Mouse (Mus musculus): ENCODE results near the gene Vps37c. TPM values are rescaled to one million over a fixed set of nuclear protein-coding genes. Genes with fewer than 3 reads are reported as not detected.

Vps37c gene
- polyA plus RNA-seq, 1 experiment from 2014 or later = 32.5 TPM

- Histone ChIP-seq H3K9ac (no peak overlapping the region), H3K4me3 (replicated peaks) (no peak overlapping the region), H3K27me3 (no peaks in the 10 kb centered on the region), H3K27ac (no peak overlapping the region), H3K4me2 (no peak overlapping the region), H3K9me3 (no peaks in the 10 kb centered on the region), H3K4me1 (no peaks in the 10 kb centered on the region), H3K36me3 (replicated peaks) (no peaks in the 10 kb centered on the region)
- WGBS = 92% methylated on average over 7 of the region's 7 CpGs
- no peak for ATAC-seq (ENCODE audit: low FRiP score)
Measured at GRCm38 (mm10) chr19:10735861-10736260, 47.3 kb downstream of the Vps37c start.

GRCm38 (mm10) chr19:10738038-10738437 lies 49.5 kb downstream of the Vps37c start:
- Histone ChIP-seq H3K4me3 (replicated peaks) (no peak overlapping the region), H3K36me3 (replicated peaks) (no peaks in the 10 kb centered on the region), H3K27me3 (no peaks in the 10 kb centered on the region), H3K9me3 (no peaks in the 10 kb centered on the region), H3K9ac (no peak overlapping the region), H3K4me2 (no peak overlapping the region), H3K4me1 (no peaks in the 10 kb centered on the region), H3K27ac (no peak overlapping the region)
- ATAC-seq (ENCODE audit: low FRiP score) = no peak
- WGBS = 92% methylated on average over 6 of the region's 6 CpGs

GRCm38 (mm10) chr19:10738811-10739210 lies 50.3 kb downstream of the Vps37c start, which contains the start of gene Cd5:
TSS of gene Cd5 (minus strand) at chr19:10739002.
- 79% methylated on average over 4 of the region's 4 CpGs for WGBS
- Histone ChIP-seq H3K4me3 (replicated peaks) (no peak within 1 kb of the TSS), H3K9me3 (no peaks in the 10 kb centered on the region), H3K4me2 (no peak within 1 kb of the TSS), H3K9ac (no peak within 1 kb of the TSS), H3K27ac (no peak within 1 kb of the TSS), H3K4me1 (no peaks in the 10 kb centered on the region), H3K36me3 (replicated peaks) (no peaks in the 10 kb centered on the region), H3K27me3 (no peaks in the 10 kb centered on the region)
- ATAC-seq (ENCODE audit: low FRiP score) = no peak

GRCm38 (mm10) chr19:10739916-10740315 lies 51.4 kb downstream of the Vps37c start:
- Histone ChIP-seq H3K4me2 (no peak overlapping the region), H3K27ac (no peak overlapping the region), H3K4me1 (no peaks in the 10 kb centered on the region), H3K9ac (no peak overlapping the region), H3K36me3 (replicated peaks) (no peaks in the 10 kb centered on the region), H3K9me3 (no peaks in the 10 kb centered on the region), H3K27me3 (no peaks in the 10 kb centered on the region), H3K4me3 (replicated peaks) (no peak overlapping the region)
- WGBS = 94% methylated on average over 4 of the region's 4 CpGs
- ATAC-seq (ENCODE audit: low FRiP score) = no peak

- no peak for ATAC-seq (ENCODE audit: low FRiP score)
- H3K27me3 ChIP-seq = no peaks in the 10 kb centered on the region
- no peak overlapping the region for H3K27ac ChIP-seq
- H3K36me3 ChIP-seq (replicated peaks) = no peaks in the 10 kb centered on the region
- H3K4me3 ChIP-seq (replicated peaks) = no peak overlapping the region
- 50% methylated on average over 11 of the region's 11 CpGs for WGBS
- H3K9me3 ChIP-seq = no peaks in the 10 kb centered on the region
- H3K4me1 ChIP-seq = no peaks in the 10 kb centered on the region
- H3K4me2 ChIP-seq = no peak overlapping the region
- H3K9ac ChIP-seq = no peak overlapping the region
Measured at GRCm38 (mm10) chr19:10740641-10741440, 52.3 kb downstream of the Vps37c start.

GRCm38 (mm10) chr19:10742145-10742544 lies 53.6 kb downstream of the Vps37c start:
- Histone ChIP-seq H3K27ac (no peak overlapping the region), H3K4me1 (no peaks in the 10 kb centered on the region), H3K4me2 (no peak overlapping the region), H3K4me3 (replicated peaks) (no peak overlapping the region), H3K9me3 (no peaks in the 10 kb centered on the region), H3K27me3 (no peaks in the 10 kb centered on the region), H3K9ac (no peak overlapping the region), H3K36me3 (replicated peaks) (no peaks in the 10 kb centered on the region)
- WGBS = 90% methylated on average over 6 of the region's 6 CpGs
- no peak for ATAC-seq (ENCODE audit: low FRiP score)

GRCm38 (mm10) chr19:10742565-10742964 lies 54.0 kb downstream of the Vps37c start:
- H3K9ac ChIP-seq = no peak overlapping the region
- no peaks in the 10 kb centered on the region for H3K27me3 ChIP-seq
- H3K4me1 ChIP-seq = no peaks in the 10 kb centered on the region
- WGBS = 95% methylated on average over 3 of the region's 3 CpGs
- no peak for ATAC-seq (ENCODE audit: low FRiP score)
- H3K36me3 ChIP-seq (replicated peaks) = no peaks in the 10 kb centered on the region
- no peak overlapping the region for H3K4me2 ChIP-seq
- H3K9me3 ChIP-seq = no peaks in the 10 kb centered on the region
- H3K4me3 ChIP-seq (replicated peaks) = no peak overlapping the region
- H3K27ac ChIP-seq = no peak overlapping the region

- H3K9me3 ChIP-seq = no peaks in the 10 kb centered on the region
- no peak overlapping the region for H3K27ac ChIP-seq
- WGBS = 87% methylated on average over 7 of the region's 7 CpGs
- no peak overlapping the region for H3K4me2 ChIP-seq
- H3K4me3 ChIP-seq (replicated peaks) = no peak overlapping the region
- no peak for ATAC-seq (ENCODE audit: low FRiP score)
- peaks cover 6% of the 10 kb centered on the region; the same call in 1 of the 2 replicates for H3K4me1 ChIP-seq
- no peaks in the 10 kb centered on the region; the same call in 1 of the 2 replicates for H3K27me3 ChIP-seq
- no peak overlapping the region for H3K9ac ChIP-seq
- H3K36me3 ChIP-seq (replicated peaks) = no peaks in the 10 kb centered on the region
Measured at GRCm38 (mm10) chr19:10747182-10747581, 58.6 kb downstream of the Vps37c start.

- Histone ChIP-seq H3K4me3 (replicated peaks) (no peak overlapping the region), H3K4me1 (peaks cover 6% of the 10 kb centered on the region; the same call in 1 of the 2 replicates), H3K9me3 (no peaks in the 10 kb centered on the region), H3K27ac (no peak overlapping the region), H3K27me3 (no peaks in the 10 kb centered on the region; the same call in 1 of the 2 replicates), H3K36me3 (replicated peaks) (no peaks in the 10 kb centered on the region), H3K4me2 (no peak overlapping the region), H3K9ac (no peak overlapping the region)
- 89% methylated on average over 6 of the region's 6 CpGs for WGBS
- no peak for ATAC-seq (ENCODE audit: low FRiP score)
Measured at GRCm38 (mm10) chr19:10747718-10748117, 59.2 kb downstream of the Vps37c start.

GRCm38 (mm10) chr19:10748401-10749102 lies 60.0 kb downstream of the Vps37c start:
- no peak overlapping the region for H3K4me2 ChIP-seq
- no peak overlapping the region for H3K27ac ChIP-seq
- no peaks in the 10 kb centered on the region for H3K36me3 ChIP-seq (replicated peaks)
- 60% methylated on average over 11 of the region's 11 CpGs for WGBS
- no peaks in the 10 kb centered on the region; the same call in 1 of the 2 replicates for H3K27me3 ChIP-seq
- H3K4me1 ChIP-seq = peaks cover 6% of the 10 kb centered on the region; the same call in 1 of the 2 replicates
- ATAC-seq (ENCODE audit: low FRiP score) = no peak
- no peak overlapping the region for H3K4me3 ChIP-seq (replicated peaks)
- no peaks in the 10 kb centered on the region for H3K9me3 ChIP-seq
- no peak overlapping the region for H3K9ac ChIP-seq

GRCm38 (mm10) chr19:10749295-10749694 lies 60.8 kb downstream of the Vps37c start:
- Histone ChIP-seq H3K9ac (no peak overlapping the region), H3K4me3 (replicated peaks) (no peak overlapping the region), H3K27ac (no peak overlapping the region), H3K36me3 (replicated peaks) (no peaks in the 10 kb centered on the region), H3K4me1 (peaks cover 6% of the 10 kb centered on the region; the same call in 1 of the 2 replicates), H3K27me3 (no peaks in the 10 kb centered on the region; the same call in 1 of the 2 replicates), H3K4me2 (no peak overlapping the region), H3K9me3 (no peaks in the 10 kb centered on the region)
- no peak for ATAC-seq (ENCODE audit: low FRiP score)
- 87% methylated on average over 6 of the region's 6 CpGs for WGBS

- no peak for ATAC-seq (ENCODE audit: low FRiP score)
- Histone ChIP-seq H3K9ac (no peak overlapping the region), H3K36me3 (replicated peaks) (no peaks in the 10 kb centered on the region), H3K27me3 (no peaks in the 10 kb centered on the region; the same call in 1 of the 2 replicates), H3K4me3 (replicated peaks) (no peak overlapping the region), H3K9me3 (no peaks in the 10 kb centered on the region), H3K27ac (no peak overlapping the region), H3K4me1 (peaks cover 6% of the 10 kb centered on the region; the same call in 1 of the 2 replicates), H3K4me2 (no peak overlapping the region)
- WGBS = 89% methylated on average over 6 of the region's 6 CpGs
Measured at GRCm38 (mm10) chr19:10750161-10750560, 61.6 kb downstream of the Vps37c start.

Measured in forebrain, embryonic 12.5 days (tissue).